Mouse (Mus musculus): ENCODE measurements at regions not wholly inside any gene's neighbourhood (a gene's known extent, or its start where the extent isn't known, plus 50 kb on each side); places are given as distances from the start of the nearest gene placed in this dataset.

DNA sequence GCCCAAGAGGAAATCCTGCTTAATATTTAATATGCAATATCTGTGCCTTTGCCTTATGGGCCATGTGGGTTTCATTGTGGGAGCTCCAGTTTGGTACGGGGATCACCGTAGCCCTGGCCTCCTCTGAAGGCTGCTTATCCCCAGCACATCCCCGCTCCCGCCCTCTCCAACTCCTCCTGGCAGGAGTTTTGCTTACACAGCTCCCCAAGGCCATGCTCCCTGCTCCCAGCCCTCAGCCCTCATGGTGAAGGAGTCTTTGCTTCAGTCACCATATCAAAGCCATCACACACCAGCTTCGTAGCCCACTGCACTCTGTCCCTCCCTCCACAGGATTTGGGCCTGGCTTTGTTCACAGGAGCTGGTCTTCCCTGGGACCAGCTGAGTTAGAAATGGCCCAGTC lies 142.0 kb downstream of the Cdh26 start:
- WGBS, result 83% methylated on average over 5 of the region's 5 CpGs
- H3K27ac ChIP-seq (replicated peaks), result no peak overlapping the region
- no peak overlapping the region for H3K9ac ChIP-seq
- H3K4me2 ChIP-seq, result no peak overlapping the region
- no peaks in the 10 kb centered on the region; the same call in 1 of the 2 replicates for H3K27me3 ChIP-seq
- no peaks in the 10 kb centered on the region for H3K36me3 ChIP-seq
- no peak for ATAC-seq (ENCODE audit: low FRiP score, low read depth)
- H3K9me3 ChIP-seq, result no peaks in the 10 kb centered on the region
- peaks cover 16% of the 10 kb centered on the region for H3K4me1 ChIP-seq (replicated peaks)
- H3K4me3 ChIP-seq, result no peak overlapping the region

DNA sequence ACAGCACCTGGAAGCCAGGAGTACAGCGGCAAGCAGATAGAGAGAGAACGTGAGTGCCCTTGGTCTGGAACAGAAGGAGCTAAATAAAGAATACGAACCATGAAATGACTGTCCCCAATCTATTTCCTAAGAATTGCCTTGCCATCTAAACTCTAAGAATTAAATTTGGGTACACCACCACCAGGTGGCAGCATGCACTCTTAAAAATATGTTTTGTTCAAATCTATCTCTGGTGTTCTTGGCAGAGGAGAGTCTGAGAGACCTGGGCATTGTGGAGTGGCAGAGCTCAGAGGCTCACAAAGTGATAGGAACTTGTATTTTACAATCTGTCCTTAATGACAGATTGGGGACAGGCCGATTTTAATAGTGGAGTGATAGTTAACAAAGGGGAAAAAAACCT lies 144.5 kb downstream of the Cdh26 start:
- H3K4me2 ChIP-seq, result no peak overlapping the region
- H3K4me3 ChIP-seq, result no peak overlapping the region
- peaks cover 16% of the 10 kb centered on the region for H3K4me1 ChIP-seq (replicated peaks)
- H3K9me3 ChIP-seq, result no peaks in the 10 kb centered on the region
- no peaks in the 10 kb centered on the region for H3K36me3 ChIP-seq
- WGBS, result 41% methylated on average over 4 of the region's 4 CpGs
- H3K27ac ChIP-seq (replicated peaks), result no peak overlapping the region
- no peak overlapping the region for H3K9ac ChIP-seq
- H3K27me3 ChIP-seq, result no peaks in the 10 kb centered on the region; the same call in 1 of the 2 replicates
- no peak for ATAC-seq (ENCODE audit: low FRiP score, low read depth)

DNA sequence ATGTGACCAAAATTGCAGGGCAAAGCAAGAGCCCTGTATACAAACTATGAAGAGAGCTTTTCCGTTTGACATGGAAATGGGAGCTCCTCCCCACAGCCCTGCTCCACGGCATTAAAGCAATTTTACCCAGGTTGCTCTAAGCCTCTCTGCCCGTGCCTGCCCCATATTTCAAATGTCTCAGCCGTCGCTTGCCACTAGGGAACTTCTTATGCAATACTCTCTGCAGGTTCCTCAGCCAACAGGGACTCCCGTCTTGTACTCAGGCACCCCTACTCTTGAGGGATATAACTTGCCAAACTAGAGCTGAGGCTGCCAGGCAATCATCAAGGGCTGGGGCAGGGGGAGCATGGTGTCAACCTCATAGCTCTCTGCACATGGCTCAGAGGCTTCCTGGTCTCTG lies 145.1 kb downstream of the Cdh26 start:
- no peak overlapping the region for H3K4me3 ChIP-seq
- no peaks in the 10 kb centered on the region for H3K9me3 ChIP-seq
- 51% methylated on average over 6 of the region's 6 CpGs for WGBS
- ATAC-seq (ENCODE audit: low FRiP score, low read depth), result no peak
- H3K27ac ChIP-seq (replicated peaks), result no peak overlapping the region
- peaks cover 18% of the 10 kb centered on the region for H3K4me1 ChIP-seq (replicated peaks)
- H3K9ac ChIP-seq, result no peak overlapping the region
- H3K27me3 ChIP-seq, result no peaks in the 10 kb centered on the region; the same call in 1 of the 2 replicates
- H3K36me3 ChIP-seq, result no peaks in the 10 kb centered on the region
- H3K4me2 ChIP-seq, result no peak overlapping the region

DNA sequence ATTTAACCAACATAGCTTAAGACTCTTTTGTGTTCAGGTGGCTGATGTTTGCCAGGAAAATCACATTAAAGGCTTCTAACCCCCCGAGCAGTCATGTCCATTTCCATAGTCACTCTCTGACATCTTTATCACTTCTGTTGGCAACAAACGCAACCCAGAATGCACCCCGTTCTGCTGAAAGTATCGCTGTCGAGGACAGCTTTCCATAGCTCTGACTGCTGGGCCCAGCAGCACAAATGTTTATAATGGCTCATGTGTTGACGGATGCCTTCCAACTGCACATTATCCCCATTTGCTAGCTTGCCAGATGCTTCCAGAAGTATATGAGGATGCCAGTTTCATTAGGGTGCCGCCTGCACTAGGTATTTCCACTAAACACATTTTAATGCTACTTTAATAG lies 145.7 kb downstream of the Cdh26 start:
- Histone ChIP-seq H3K4me3 (no peak overlapping the region), H3K4me2 (no peak overlapping the region)

DNA sequence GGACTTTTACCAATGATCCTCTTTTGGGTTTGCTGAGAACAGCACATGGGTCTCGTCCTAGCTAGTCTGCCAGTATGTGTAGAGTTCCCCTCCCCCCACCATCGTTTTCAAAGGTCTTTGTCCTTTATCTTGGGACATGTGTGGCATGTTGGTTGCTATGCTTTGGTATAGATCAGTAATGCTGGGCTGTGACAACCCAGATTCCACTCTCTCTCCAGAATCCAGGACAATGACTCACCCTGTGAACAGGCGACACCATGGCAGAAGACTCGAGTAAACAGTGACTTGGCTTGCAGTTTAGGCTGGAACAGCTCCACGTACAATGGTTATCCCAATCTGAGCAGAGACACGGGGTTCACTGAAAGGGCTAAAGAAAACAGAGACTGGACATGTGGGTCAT lies 149.2 kb downstream of the Cdh26 start:
- H3K9ac ChIP-seq, result no peak overlapping the region
- no peaks in the 10 kb centered on the region for H3K9me3 ChIP-seq
- H3K27me3 ChIP-seq, result no peaks in the 10 kb centered on the region
- no peak overlapping the region for H3K4me2 ChIP-seq
- peaks cover 26% of the 10 kb centered on the region for H3K4me1 ChIP-seq (replicated peaks)
- H3K36me3 ChIP-seq, result no peaks in the 10 kb centered on the region
- H3K4me3 ChIP-seq, result no peak overlapping the region
- 83% methylated on average over 6 of the region's 6 CpGs for WGBS
- H3K27ac ChIP-seq (replicated peaks), result no peak overlapping the region
- ATAC-seq (ENCODE audit: low FRiP score, low read depth), result no peak

More for the DNA sequence above, 145.7 kb downstream of the Cdh26 start:
- peaks cover 25% of the 10 kb centered on the region for H3K4me1 ChIP-seq (replicated peaks)
- no peak overlapping the region for H3K27ac ChIP-seq (replicated peaks)
- no peaks in the 10 kb centered on the region; the same call in 1 of the 2 replicates for H3K27me3 ChIP-seq
- no peak for ATAC-seq (ENCODE audit: low FRiP score, low read depth)
- 61% methylated on average over 7 of the region's 7 CpGs for WGBS
- no peaks in the 10 kb centered on the region for H3K36me3 ChIP-seq
- H3K9ac ChIP-seq, result no peak overlapping the region
- H3K9me3 ChIP-seq, result no peaks in the 10 kb centered on the region

DNA sequence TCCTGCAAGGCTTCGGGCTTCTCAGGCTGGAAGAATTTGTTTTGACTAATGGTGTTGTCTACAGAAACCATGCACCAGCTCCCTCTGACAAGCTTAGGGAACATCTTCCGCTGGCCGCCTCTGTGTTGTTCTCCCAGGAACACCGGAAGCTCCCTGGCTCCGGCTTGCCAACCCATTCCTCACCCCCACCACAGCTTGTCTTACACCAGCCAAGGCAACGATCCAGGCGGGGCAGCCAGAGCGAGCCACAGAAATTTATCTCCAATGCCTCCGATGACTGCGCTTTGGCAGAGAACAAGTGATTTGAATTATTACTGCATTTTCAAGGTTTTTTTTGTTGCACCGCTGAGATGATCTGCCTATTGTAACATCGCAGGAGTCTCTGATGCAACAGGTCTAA lies 151.0 kb downstream of the Cdh26 start:
- Histone ChIP-seq H3K9ac (no peak overlapping the region), H3K4me3 (no peak overlapping the region), H3K9me3 (no peaks in the 10 kb centered on the region), H3K27me3 (no peaks in the 10 kb centered on the region), H3K4me2 (no peak overlapping the region), H3K27ac (replicated peaks) (no peak overlapping the region), H3K36me3 (no peaks in the 10 kb centered on the region), H3K4me1 (replicated peaks) (peaks cover 17% of the 10 kb centered on the region)
- 59% methylated on average over 12 of the region's 12 CpGs for WGBS
- peak; percentile 51; the same call in 1 of the 2 replicates for ATAC-seq (ENCODE audit: low FRiP score, low read depth)

DNA sequence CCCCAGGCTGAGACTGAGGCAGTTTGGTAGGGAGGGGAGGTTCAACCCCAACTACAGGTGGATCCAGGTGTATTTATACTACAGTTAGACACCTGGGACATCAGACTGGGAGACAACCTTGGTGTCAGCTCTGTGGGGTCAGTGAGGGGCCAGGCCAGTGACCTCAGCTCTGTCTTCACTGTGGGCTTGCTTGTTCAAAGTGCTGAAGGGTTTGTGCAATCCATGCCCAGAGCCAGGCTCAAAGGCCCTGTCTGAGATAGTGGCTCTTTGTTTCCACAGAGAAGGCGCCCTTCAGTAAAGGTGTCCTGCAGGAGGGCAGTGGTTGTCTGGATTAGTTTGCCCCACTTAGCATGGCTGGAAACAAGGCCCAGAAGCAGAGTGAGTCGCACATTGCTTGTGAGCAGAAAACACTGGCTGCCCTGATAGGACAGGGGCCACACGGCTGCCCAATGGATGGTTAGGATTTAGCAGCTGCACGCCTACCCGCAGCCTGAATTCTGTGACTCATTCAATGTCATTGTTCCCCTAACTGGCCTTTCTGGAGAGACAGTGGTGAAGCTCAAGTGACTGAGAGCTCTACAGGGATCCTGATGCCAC lies 154.7 kb downstream of the Cdh26 start:
- no peak overlapping the region for H3K9ac ChIP-seq
- H3K9me3 ChIP-seq, result no peaks in the 10 kb centered on the region
- H3K4me2 ChIP-seq, result no peak overlapping the region
- peaks cover 17% of the 10 kb centered on the region for H3K4me1 ChIP-seq (replicated peaks)
- ATAC-seq (ENCODE audit: low FRiP score, low read depth), result no peak
- 79% methylated on average over 5 of the region's 5 CpGs for WGBS
- no peaks in the 10 kb centered on the region for H3K36me3 ChIP-seq
- no peaks in the 10 kb centered on the region for H3K27me3 ChIP-seq
- H3K27ac ChIP-seq (replicated peaks), result no peak overlapping the region
- no peak overlapping the region for H3K4me3 ChIP-seq

DNA sequence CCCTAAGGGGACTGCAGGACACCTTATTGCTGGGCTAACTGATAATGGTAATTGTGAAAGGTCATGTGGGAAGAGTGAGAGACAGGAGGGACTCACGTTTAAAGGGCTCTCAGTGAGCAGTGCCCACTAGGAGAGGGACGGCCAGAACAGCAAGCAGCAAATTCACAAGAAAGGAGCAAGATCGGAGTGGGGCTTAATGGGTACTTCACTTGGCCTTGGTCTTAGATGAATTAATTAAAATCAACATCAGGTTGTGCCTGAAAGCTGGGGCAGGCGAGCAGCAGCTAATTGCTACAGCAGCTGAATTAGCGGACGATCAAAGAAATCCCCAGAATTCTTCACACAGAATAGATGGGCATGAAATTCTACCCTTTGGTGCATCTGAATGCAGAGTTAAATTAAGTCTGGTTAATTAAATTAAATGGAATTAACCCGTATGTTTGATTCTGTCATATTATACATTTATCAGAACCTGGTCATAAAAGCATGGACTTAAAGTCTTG lies 156.9 kb downstream of the Cdh26 start:
- Histone ChIP-seq H3K27ac (replicated peaks) (no peak overlapping the region), H3K36me3 (no peaks in the 10 kb centered on the region), H3K4me1 (replicated peaks) (no peaks in the 10 kb centered on the region), H3K27me3 (no peaks in the 10 kb centered on the region), H3K9me3 (no peaks in the 10 kb centered on the region), H3K4me2 (no peak overlapping the region), H3K4me3 (no peak overlapping the region), H3K9ac (no peak overlapping the region)
- WGBS, result 60% methylated on average over 7 of the region's 7 CpGs
- no peak for ATAC-seq (ENCODE audit: low FRiP score, low read depth)

DNA sequence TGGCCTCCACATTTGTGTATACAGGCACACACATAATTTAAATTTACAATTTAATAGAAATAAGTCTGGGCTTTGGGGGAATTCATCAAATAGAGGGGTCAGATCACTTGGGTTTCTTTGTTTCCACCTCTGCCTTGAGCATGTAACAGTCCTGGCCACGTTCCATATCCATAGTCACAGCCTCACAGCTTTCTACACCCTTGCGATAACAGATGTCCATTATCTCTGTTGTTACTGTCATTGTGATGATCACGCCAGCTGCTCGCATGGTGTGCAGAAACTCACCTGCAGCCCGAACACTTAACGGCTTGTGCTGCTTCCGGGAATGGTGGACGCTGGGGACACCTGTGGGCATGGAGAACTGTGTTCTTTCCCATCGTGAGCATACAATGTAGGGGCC lies 163.4 kb downstream of the Cdh26 start:
- peaks cover 29% of the 10 kb centered on the region for H3K4me1 ChIP-seq (replicated peaks)
- WGBS, result 47% methylated on average over 9 of the region's 9 CpGs
- no peak overlapping the region for H3K4me2 ChIP-seq
- no peaks in the 10 kb centered on the region for H3K9me3 ChIP-seq
- ATAC-seq (ENCODE audit: low FRiP score, low read depth), result no peak
- H3K36me3 ChIP-seq, result no peaks in the 10 kb centered on the region
- H3K4me3 ChIP-seq, result no peak overlapping the region
- H3K9ac ChIP-seq, result no peak overlapping the region
- H3K27ac ChIP-seq (replicated peaks), result no peak overlapping the region; the same call in 1 of the 2 replicates
- H3K27me3 ChIP-seq, result no peaks in the 10 kb centered on the region

DNA sequence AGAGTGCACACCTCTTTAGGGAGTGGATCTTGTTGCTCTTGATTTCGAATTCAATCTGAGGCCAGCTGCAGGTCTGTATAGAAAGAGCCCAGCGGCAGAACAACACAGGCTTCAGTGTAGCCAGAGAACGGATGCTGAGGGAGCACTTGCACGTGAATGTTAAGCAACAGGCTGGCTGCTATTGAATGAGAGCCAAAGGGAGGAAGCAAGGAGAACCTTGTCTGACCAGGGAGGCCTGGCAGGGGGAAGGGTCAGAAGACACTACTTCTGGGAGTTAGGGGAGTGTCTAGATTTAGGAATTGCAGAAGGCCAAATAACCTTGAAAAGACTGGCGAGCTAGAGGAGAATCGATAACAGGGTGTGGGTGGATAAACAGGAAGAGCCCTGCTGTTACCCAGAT lies 163.8 kb downstream of the Cdh26 start:
- Histone ChIP-seq H3K4me2 (no peak overlapping the region), H3K9ac (no peak overlapping the region), H3K36me3 (no peaks in the 10 kb centered on the region), H3K27ac (replicated peaks) (no peak overlapping the region; the same call in 1 of the 2 replicates), H3K4me3 (no peak overlapping the region), H3K9me3 (no peaks in the 10 kb centered on the region), H3K4me1 (replicated peaks) (peaks cover 29% of the 10 kb centered on the region), H3K27me3 (no peaks in the 10 kb centered on the region)
- no peak for ATAC-seq (ENCODE audit: low FRiP score, low read depth)
- WGBS, result 27% methylated on average over 6 of the region's 6 CpGs

DNA sequence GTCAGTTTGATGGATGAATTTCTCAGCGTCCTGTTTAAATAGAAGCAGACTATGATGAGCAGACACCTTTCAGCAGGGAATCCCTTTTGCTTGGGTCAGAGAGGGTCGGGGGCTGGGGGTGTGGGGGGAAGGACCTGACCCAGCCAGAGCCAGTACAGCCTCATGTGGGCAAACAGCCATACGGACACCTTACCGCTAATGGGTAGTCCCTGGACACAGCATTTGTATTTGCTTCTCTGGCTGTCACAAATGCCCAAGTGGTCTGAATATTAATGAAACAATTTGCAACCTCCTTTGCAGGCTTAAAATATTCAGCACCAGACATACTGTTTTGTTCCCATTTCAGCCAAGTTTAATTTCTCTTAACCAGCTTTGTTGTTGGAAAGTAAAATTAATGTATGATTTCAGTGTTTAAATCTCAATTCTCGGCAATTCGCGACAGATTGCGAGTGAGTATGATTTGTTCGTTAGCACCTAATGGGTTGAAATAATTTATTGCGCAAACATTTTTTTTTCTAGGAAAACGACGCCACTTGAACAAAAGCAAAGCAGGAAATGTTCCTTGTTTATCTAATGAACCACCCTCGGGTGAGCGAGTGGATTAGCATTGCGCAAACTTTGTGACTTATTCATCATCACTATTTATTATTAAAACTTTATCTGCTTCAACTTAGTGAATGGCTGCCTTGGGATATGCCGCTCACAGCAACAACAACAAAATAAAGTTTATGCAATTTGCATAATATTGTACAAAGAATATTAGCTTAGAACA lies 166.2 kb downstream of the Cdh26 start:
- 44% methylated on average over 16 of the region's 16 CpGs for WGBS
- Histone ChIP-seq H3K27ac (replicated peaks) (no peak overlapping the region), H3K27me3 (no peaks in the 10 kb centered on the region), H3K9me3 (no peaks in the 10 kb centered on the region), H3K4me2 (no peak overlapping the region), H3K36me3 (no peaks in the 10 kb centered on the region), H3K9ac (no peak overlapping the region), H3K4me1 (replicated peaks) (peaks cover 29% of the 10 kb centered on the region), H3K4me3 (no peak overlapping the region)
- ATAC-seq (ENCODE audit: low FRiP score, low read depth), result peak; percentile 53; the same call in 1 of the 2 replicates

DNA sequence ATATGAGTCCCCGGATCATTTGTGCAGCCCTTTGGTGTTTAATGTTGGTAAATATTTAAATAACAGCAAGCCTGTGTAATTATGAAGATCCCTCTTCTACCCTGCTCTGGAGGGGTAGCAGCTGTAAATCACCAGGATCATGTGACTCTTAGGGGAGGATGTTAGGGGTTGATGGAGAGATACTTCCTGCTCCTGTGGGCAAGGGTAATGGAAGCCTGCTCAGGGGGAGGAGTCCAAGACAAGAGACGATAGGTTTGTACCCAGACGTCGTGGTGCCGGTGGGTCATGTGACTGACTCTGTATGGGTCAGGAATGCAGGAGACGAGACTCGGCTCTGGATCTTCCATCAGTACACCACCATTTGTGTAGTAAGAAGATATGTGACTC lies 166.7 kb downstream of the Cdh26 start:
- H3K27me3 ChIP-seq, result no peaks in the 10 kb centered on the region
- H3K4me1 ChIP-seq (replicated peaks), result peaks cover 29% of the 10 kb centered on the region
- H3K36me3 ChIP-seq, result no peaks in the 10 kb centered on the region
- H3K9me3 ChIP-seq, result no peaks in the 10 kb centered on the region
- H3K4me2 ChIP-seq, result no peak overlapping the region
- 51% methylated on average over 7 of the region's 7 CpGs for WGBS
- peak; percentile 52; the same call in 1 of the 2 replicates for ATAC-seq (ENCODE audit: low FRiP score, low read depth)
- H3K4me3 ChIP-seq, result no peak overlapping the region
- H3K9ac ChIP-seq, result no peak overlapping the region
- H3K27ac ChIP-seq (replicated peaks), result no peak overlapping the region

Measured in hindbrain, embryonic 15.5 days (tissue).